Mouse (Mus musculus): Measurements from ENCODE around the gene Aldh3b2.
"Not testable (repeated sequence)": the region's sequence is repeated elsewhere in the genome, so short reads cannot be mapped to it uniquely, and the experiment has no call there.

The Aldh3b2 gene

GRCm38 (mm10) chr19:3947813-3948212, 24.3 kb upstream of the Aldh3b2 start:
- DNase-seq (ENCODE audit: extremely low spot score, low spot score): no peak

GRCm38 (mm10) chr19:3948546-3948945, 23.6 kb upstream of the Aldh3b2 start:
- DNase-seq (ENCODE audit: extremely low spot score, low spot score): no peak

GRCm38 (mm10) chr19:3950331-3950730, 21.8 kb upstream of the Aldh3b2 start:
- DNase-seq (ENCODE audit: extremely low spot score, low spot score): no peak

- no peak for DNase-seq (ENCODE audit: extremely low spot score, low spot score)
Observed at GRCm38 (mm10) chr19:3951461-3951860, 20.7 kb upstream of the Aldh3b2 start.

- DNase-seq (ENCODE audit: extremely low spot score, low spot score): no peak
Observed at GRCm38 (mm10) chr19:3952099-3952498, 20.0 kb upstream of the Aldh3b2 start.

GRCm38 (mm10) chr19:3955033-3955432, 17.1 kb upstream of the Aldh3b2 start:
- no peak for DNase-seq (ENCODE audit: extremely low spot score, low spot score)

GRCm38 (mm10) chr19:3955804-3956203, 16.3 kb upstream of the Aldh3b2 start:
- DNase-seq (ENCODE audit: extremely low spot score, low spot score): no peak

GRCm38 (mm10) chr19:3957296-3958036, 14.7 kb upstream of the Aldh3b2 start:
- not testable (repeated sequence) for DNase-seq (ENCODE audit: extremely low spot score, low spot score)

GRCm38 (mm10) chr19:3958470-3958869, 13.7 kb upstream of the Aldh3b2 start, which contains the start of gene Aldh3b3:
Aldh3b3 (plus strand) TSS chr19:3958645.
- no peak for DNase-seq (ENCODE audit: extremely low spot score, low spot score)

- no peak for DNase-seq (ENCODE audit: extremely low spot score, low spot score)
Observed at GRCm38 (mm10) chr19:3959030-3959429, 13.1 kb upstream of the Aldh3b2 start.

GRCm38 (mm10) chr19:3960211-3960610, 11.9 kb upstream of the Aldh3b2 start:
- no peak for DNase-seq (ENCODE audit: extremely low spot score, low spot score)

GRCm38 (mm10) chr19:3961805-3962204, 10.3 kb upstream of the Aldh3b2 start:
- DNase-seq (ENCODE audit: extremely low spot score, low spot score): not testable (repeated sequence)

GRCm38 (mm10) chr19:3962469-3962868, 9.7 kb upstream of the Aldh3b2 start:
- DNase-seq (ENCODE audit: extremely low spot score, low spot score): no peak

GRCm38 (mm10) chr19:3964030-3964429, 8.1 kb upstream of the Aldh3b2 start:
- no peak for DNase-seq (ENCODE audit: extremely low spot score, low spot score)

GRCm38 (mm10) chr19:3966330-3967075, 5.6 kb upstream of the Aldh3b2 start:
- DNase-seq (ENCODE audit: extremely low spot score, low spot score): no peak

- no peak for DNase-seq (ENCODE audit: extremely low spot score, low spot score)
Observed at GRCm38 (mm10) chr19:3967258-3967657, 4.9 kb upstream of the Aldh3b2 start.

- not testable (repeated sequence) for DNase-seq (ENCODE audit: extremely low spot score, low spot score)
Observed at GRCm38 (mm10) chr19:3974608-3975007, 2.5 kb downstream of the Aldh3b2 start.

- no peak for DNase-seq (ENCODE audit: extremely low spot score, low spot score)
Observed at GRCm38 (mm10) chr19:3975866-3976265, 3.7 kb downstream of the Aldh3b2 start.

GRCm38 (mm10) chr19:3980309-3980708, 8.2 kb downstream of the Aldh3b2 start:
- peak; percentile 73 for DNase-seq (ENCODE audit: extremely low spot score, low spot score)

GRCm38 (mm10) chr19:3980917-3981316, 8.8 kb downstream of the Aldh3b2 start:
- DNase-seq (ENCODE audit: extremely low spot score, low spot score): no peak

GRCm38 (mm10) chr19:3983527-3984200, 11.5 kb downstream of the Aldh3b2 start:
- no peak for DNase-seq (ENCODE audit: extremely low spot score, low spot score)

- no peak for DNase-seq (ENCODE audit: extremely low spot score, low spot score)
Observed at GRCm38 (mm10) chr19:3985261-3985681, 13.1 kb downstream of the Aldh3b2 start.
